Mouse (Mus musculus): ENCODE results near the gene Pagr1b. TPM values are rescaled to one million over a fixed set of nuclear protein-coding genes. Genes with fewer than 3 reads are reported as not detected.

The Pagr1b gene
- polyA plus RNA-seq (2014; fragmentation: Nextera tagmentation; extraction: Ambion mirVana): not detected in 2 replicates

DNA sequence TGATC, at the start of gene Pagr1b:
TSS of gene Pagr1b (minus strand) at position 4 of the 5 bp plus-strand sequence.
- Histone ChIP-seq H3K36me3 (ENCODE audit: control insufficient read depth, insufficient read depth, low read length) (0 out of 2 replicates have a peak, but pooled peaks cover 4% of the 10 kb centered on the region), H3K9ac (ENCODE audit: low read depth, low read length) (peak within 1 kb of the TSS; percentile 72), H3K4me3 (ENCODE audit: low read depth, low read length) (peak within 1 kb of the TSS; percentile 53), H3K27ac (ENCODE audit: low read depth, low read length) (peak within 1 kb of the TSS; percentile 88), H3K9me3 (ENCODE audit: control insufficient read depth, low read length) (no peaks in the 10 kb centered on the region), H3K4me1 (replicated peaks; ENCODE audit: control insufficient read depth, insufficient read depth, low read length) (peaks cover 19% of the 10 kb centered on the region), H3K4me2 (replicated peaks; ENCODE audit: low read depth, low read length) (peak within 1 kb of the TSS; percentile 91), H3K27me3 (ENCODE audit: control insufficient read depth, insufficient read depth, low read length) (no peaks in the 10 kb centered on the region)
- no peak for DNase-seq (ENCODE audit: low spot score)
- ATAC-seq (ENCODE audit: low FRiP score): no peak

DNA sequence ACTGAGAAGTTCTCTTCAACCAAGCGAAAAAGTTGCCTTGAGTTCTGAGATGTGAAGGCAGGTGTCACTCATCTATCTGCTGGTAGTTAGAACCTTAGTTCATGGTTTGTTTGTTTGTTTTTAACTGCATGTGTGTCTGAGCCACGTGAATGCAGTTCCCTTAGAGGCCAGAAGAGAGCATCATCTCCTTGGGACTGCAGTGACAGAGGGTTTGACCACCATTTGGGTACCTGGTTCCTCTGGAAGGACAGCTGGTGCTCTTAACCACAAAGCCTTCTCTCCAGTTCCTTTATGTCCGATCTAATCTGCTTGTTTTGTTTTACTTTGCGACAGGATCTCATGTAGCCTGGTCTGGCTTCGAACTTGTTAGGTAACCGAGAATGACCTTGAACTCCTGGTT, 49.3 kb upstream of the Pagr1b start:
- ATAC-seq (ENCODE audit: low FRiP score) (no peak), DNase-seq (ENCODE audit: low spot score) (no peak)
- H3K36me3 ChIP-seq (ENCODE audit: control insufficient read depth, insufficient read depth, low read length): no peaks in the 10 kb centered on the region
- H3K4me2 ChIP-seq (replicated peaks; ENCODE audit: low read depth, low read length): no peak overlapping the region
- 89% methylated on average over 6 of the region's 6 CpGs for WGBS
- no peak overlapping the region for H3K9ac ChIP-seq (ENCODE audit: low read depth, low read length)
- no peak overlapping the region for H3K4me3 ChIP-seq (ENCODE audit: low read depth, low read length)
- H3K27ac ChIP-seq (ENCODE audit: low read depth, low read length): no peak overlapping the region
- H3K4me1 ChIP-seq (replicated peaks; ENCODE audit: control insufficient read depth, insufficient read depth, low read length): no peaks in the 10 kb centered on the region
- H3K9me3 ChIP-seq (ENCODE audit: control insufficient read depth, low read length): no peaks in the 10 kb centered on the region
- H3K27me3 ChIP-seq (ENCODE audit: control insufficient read depth, insufficient read depth, low read length): no peaks in the 10 kb centered on the region

DNA sequence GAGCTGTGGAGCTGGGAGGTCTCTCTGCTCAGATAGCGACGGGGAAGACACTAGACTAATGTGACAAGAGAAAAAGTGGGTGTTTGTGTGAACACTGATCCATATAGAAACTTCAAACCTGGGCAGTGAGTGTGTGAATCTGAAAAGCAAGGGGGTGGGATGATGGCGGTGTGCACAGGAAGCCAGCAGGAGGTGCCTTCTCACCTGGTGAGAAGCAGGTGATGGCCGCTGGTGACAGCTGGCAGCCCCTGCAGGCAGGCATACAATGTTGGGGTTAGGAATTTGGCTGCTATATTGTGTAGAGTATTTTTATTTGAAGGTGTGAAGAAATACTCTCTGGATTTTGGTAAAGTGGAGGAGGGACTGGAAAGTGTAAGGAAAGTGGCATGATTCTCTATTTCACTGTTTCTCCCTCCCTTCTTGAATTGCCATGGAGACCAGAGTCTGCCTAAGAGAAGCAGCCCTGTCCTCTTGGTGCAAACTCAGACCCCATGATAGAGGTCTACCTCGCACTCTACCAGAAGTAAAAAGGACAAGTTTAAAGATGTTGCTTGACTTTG, 38.8 kb upstream of the Pagr1b start:
- WGBS: 64% methylated on average over 5 of the region's 5 CpGs
- Histone ChIP-seq H3K36me3 (ENCODE audit: control insufficient read depth, insufficient read depth, low read length) (no peaks in the 10 kb centered on the region), H3K4me3 (ENCODE audit: low read depth, low read length) (no peak overlapping the region), H3K27ac (ENCODE audit: low read depth, low read length) (no peak overlapping the region), H3K27me3 (ENCODE audit: control insufficient read depth, insufficient read depth, low read length) (no peaks in the 10 kb centered on the region), H3K9me3 (ENCODE audit: control insufficient read depth, low read length) (no peaks in the 10 kb centered on the region), H3K4me1 (replicated peaks; ENCODE audit: control insufficient read depth, insufficient read depth, low read length) (no peaks in the 10 kb centered on the region), H3K4me2 (replicated peaks; ENCODE audit: low read depth, low read length) (no peak overlapping the region), H3K9ac (ENCODE audit: low read depth, low read length) (no peak overlapping the region)
- no peak for ATAC-seq (ENCODE audit: low FRiP score)
- DNase-seq (ENCODE audit: low spot score): no peak

DNA sequence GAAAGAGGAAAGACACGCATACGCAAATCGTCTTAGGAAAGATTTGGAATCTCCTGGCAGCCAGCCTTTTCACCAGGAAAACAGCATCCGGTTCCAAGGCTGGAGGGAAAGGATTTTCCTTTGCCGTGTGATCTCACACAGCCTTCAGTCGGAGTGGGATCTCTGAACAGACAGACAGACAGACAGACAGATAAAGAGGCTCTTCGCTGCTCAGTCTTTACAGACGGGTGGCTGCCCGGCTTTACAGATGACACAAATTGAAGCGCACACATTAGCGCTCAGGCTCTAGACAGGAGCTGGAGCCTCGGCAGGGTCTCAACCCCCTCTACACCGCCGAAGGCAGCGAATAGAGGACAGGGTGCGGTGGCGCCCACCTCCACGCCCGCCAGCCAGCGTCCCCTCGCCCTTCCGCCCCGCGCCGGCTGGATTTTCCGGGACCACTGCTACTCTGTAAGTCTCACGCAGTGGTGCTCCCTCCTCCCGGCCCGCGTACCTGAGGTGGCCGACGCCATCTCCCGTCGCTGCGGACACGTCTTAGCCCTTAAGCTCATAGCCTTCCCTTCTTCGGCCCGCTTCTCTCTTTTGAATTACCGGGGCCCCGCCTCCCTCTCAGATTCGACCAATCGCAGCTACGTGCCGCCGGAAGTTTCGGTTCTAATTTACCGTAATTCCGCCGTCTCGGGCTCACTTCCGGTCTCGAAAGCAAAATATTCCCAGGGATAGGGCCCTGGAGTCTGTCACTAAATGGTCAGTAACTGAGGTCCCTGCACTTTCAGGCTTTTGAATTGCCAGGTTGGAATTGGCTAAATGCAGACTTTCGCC, 25.8 kb upstream of the Pagr1b start, which contains the start of gene Kif22:
TSS of gene Kif22 (minus strand) at position 621 of the 822 bp plus-strand sequence.
- Histone ChIP-seq H3K9ac (ENCODE audit: low read depth, low read length) (peak within 1 kb of the TSS; percentile 90), H3K4me2 (replicated peaks; ENCODE audit: low read depth, low read length) (peak within 1 kb of the TSS; percentile 74), H3K9me3 (ENCODE audit: control insufficient read depth, low read length) (no peaks in the 10 kb centered on the region), H3K27me3 (ENCODE audit: control insufficient read depth, insufficient read depth, low read length) (no peaks in the 10 kb centered on the region), H3K27ac (ENCODE audit: low read depth, low read length) (peak within 1 kb of the TSS; percentile 54), H3K4me1 (replicated peaks; ENCODE audit: control insufficient read depth, insufficient read depth, low read length) (peaks cover 7% of the 10 kb centered on the region; the same call in 1 of the 2 replicates), H3K36me3 (ENCODE audit: control insufficient read depth, insufficient read depth, low read length) (no peaks in the 10 kb centered on the region), H3K4me3 (ENCODE audit: low read depth, low read length) (peak within 1 kb of the TSS; percentile 92)
- ATAC-seq (ENCODE audit: low FRiP score) (peak; percentile 71; the same call in 1 of the 2 replicates), DNase-seq (ENCODE audit: low spot score) (peak; percentile 94)
- under 1% methylated on average over 53 of the region's 53 CpGs for WGBS

DNA sequence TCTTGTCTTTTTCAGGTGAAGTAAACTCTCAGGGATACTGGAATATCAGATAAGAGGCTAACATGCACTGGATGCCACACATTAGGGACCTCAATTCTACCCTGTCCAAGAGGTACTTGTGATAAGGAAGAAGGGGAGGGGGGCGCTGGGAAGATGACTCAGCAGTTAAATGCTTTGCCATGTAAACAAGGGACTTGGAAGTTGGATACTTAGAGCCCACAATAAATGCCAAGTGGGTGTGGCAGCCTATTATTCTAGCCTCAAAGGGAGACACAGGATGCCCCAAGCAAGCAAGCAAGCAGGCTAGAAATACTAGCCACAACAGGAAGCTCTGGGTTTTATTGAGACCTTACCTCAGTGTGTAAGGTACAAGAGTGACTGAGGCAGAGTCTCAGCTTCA, 15.0 kb upstream of the Pagr1b start:
- WGBS: 95% methylated on average over 1 of the region's 1 CpGs
- ATAC-seq (ENCODE audit: low FRiP score) (no peak), DNase-seq (ENCODE audit: low spot score) (no peak)
- H3K4me3 ChIP-seq (ENCODE audit: low read depth, low read length): no peak overlapping the region
- no peak overlapping the region for H3K4me2 ChIP-seq (replicated peaks; ENCODE audit: low read depth, low read length)
- no peak overlapping the region for H3K27ac ChIP-seq (ENCODE audit: low read depth, low read length)
- peaks cover 12% of the 10 kb centered on the region; the same call in 1 of the 2 replicates for H3K36me3 ChIP-seq (ENCODE audit: control insufficient read depth, insufficient read depth, low read length)
- H3K9ac ChIP-seq (ENCODE audit: low read depth, low read length): no peak overlapping the region
- peaks cover 6% of the 10 kb centered on the region for H3K4me1 ChIP-seq (replicated peaks; ENCODE audit: control insufficient read depth, insufficient read depth, low read length)
- H3K9me3 ChIP-seq (ENCODE audit: control insufficient read depth, low read length): no peaks in the 10 kb centered on the region
- H3K27me3 ChIP-seq (ENCODE audit: control insufficient read depth, insufficient read depth, low read length): no peaks in the 10 kb centered on the region

DNA sequence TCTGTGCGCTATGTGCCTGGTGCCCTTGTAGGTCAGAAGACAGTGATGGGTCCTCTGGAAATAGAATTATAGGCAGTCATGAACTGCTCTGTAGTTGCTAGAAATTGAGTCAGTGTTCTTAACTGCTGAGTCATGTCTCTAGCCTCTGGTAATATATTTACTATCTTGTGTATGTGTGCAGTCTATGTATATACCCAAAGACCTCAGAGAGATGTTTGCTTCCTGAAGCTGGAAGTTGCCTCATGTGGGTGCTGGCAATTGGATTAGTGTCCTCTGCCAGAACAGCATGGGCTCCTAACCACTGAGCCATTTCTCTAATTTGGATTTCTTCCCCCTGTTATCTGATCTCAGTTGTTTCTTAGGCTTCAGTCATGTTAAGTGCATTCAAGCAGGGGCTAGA, 13.9 kb upstream of the Pagr1b start:
- ATAC-seq (ENCODE audit: low FRiP score) (no peak), DNase-seq (ENCODE audit: low spot score) (no peak)
- Histone ChIP-seq H3K36me3 (ENCODE audit: control insufficient read depth, insufficient read depth, low read length) (peaks cover 12% of the 10 kb centered on the region; the same call in 1 of the 2 replicates), H3K27ac (ENCODE audit: low read depth, low read length) (no peak overlapping the region), H3K9ac (ENCODE audit: low read depth, low read length) (no peak overlapping the region), H3K4me2 (replicated peaks; ENCODE audit: low read depth, low read length) (no peak overlapping the region), H3K4me3 (ENCODE audit: low read depth, low read length) (no peak overlapping the region), H3K27me3 (ENCODE audit: control insufficient read depth, insufficient read depth, low read length) (no peaks in the 10 kb centered on the region), H3K4me1 (replicated peaks; ENCODE audit: control insufficient read depth, insufficient read depth, low read length) (peaks cover 6% of the 10 kb centered on the region), H3K9me3 (ENCODE audit: control insufficient read depth, low read length) (no peaks in the 10 kb centered on the region)
- WGBS: 100% methylated on average over 1 of the region's 1 CpGs

DNA sequence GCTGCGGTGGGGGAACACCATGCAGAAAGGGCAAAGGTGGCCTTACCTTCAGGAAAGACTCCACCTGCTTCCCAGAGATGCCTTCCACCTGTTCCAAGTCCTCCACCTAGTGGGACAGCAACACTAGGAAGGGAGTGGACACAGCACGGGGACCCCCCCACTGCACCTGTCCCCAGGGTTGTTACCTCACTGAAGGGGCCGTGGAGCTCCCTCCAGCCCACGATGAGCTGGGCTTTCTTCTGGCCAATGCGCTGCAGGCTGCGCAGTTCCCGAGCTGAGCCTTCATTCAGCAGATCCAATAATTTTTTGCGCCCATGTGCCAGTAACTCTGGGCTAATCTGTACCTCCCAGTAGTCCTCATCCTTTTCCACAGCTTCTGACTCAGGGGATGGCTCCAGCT, 11.6 kb upstream of the Pagr1b start:
- Histone ChIP-seq H3K4me1 (replicated peaks; ENCODE audit: control insufficient read depth, insufficient read depth, low read length) (peaks cover 17% of the 10 kb centered on the region), H3K4me3 (ENCODE audit: low read depth, low read length) (peak overlapping the region; percentile 32), H3K9ac (ENCODE audit: low read depth, low read length) (peak overlapping the region; percentile 54), H3K4me2 (replicated peaks; ENCODE audit: low read depth, low read length) (peak overlapping the region; percentile 47), H3K36me3 (ENCODE audit: control insufficient read depth, insufficient read depth, low read length) (peaks cover 6% of the 10 kb centered on the region; the same call in 1 of the 2 replicates), H3K27ac (ENCODE audit: low read depth, low read length) (peak overlapping the region; percentile 99), H3K27me3 (ENCODE audit: control insufficient read depth, insufficient read depth, low read length) (no peaks in the 10 kb centered on the region), H3K9me3 (ENCODE audit: control insufficient read depth, low read length) (no peaks in the 10 kb centered on the region)
- DNase-seq (ENCODE audit: low spot score) (no peak), ATAC-seq (ENCODE audit: low FRiP score) (no peak; the same call in 1 of the 2 replicates)
- WGBS: 71% methylated on average over 8 of the region's 8 CpGs

DNA sequence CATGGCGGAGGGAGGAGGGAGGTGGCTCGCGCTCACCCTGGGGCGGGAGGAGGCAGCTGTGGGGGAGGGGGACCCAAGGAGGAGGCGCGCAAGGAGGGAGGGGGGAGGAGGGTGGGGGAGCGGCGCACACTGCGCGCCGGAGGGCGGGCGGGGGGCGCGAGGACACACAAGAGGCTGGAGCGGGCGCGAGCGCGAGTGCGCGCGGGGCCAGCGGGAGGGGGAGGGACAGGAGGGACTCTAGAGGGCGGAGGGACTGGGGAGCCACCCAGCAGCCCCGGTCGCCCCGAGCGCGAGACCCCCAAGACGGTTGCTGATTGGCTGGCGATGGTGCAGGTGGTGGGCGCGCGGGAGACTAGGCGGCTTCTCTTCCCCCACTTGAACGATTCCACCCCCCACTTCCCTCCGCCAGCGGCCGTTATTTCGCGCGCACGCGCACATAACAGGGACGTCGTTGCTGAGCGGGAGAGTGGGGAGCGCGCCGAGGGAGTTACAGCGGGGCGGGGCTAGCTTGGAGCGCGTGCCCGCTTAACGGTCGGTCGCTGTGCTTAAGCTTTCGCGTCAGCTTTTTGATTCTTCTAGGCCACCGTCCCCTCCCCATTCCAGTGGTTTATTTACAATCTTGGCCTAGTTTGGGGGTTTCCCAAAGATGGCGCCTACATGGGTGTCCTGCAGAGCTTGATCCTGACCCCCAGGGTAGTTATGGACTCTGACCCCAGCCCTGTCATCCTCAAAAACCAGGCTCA, 10.9 kb upstream of the Pagr1b start, which contains the start of gene Maz:
TSS of gene Maz (minus strand) at position 54 of the 743 bp plus-strand sequence.
- DNase-seq (ENCODE audit: low spot score) (peak; percentile 100), ATAC-seq (ENCODE audit: low FRiP score) (peak; percentile 94)
- WGBS: under 1% methylated on average over 45 of the region's 63 CpGs
- Histone ChIP-seq H3K4me3 (ENCODE audit: low read depth, low read length) (peak within 1 kb of the TSS; percentile 98), H3K4me2 (replicated peaks; ENCODE audit: low read depth, low read length) (peak within 1 kb of the TSS; percentile 96), H3K4me1 (replicated peaks; ENCODE audit: control insufficient read depth, insufficient read depth, low read length) (peaks cover 17% of the 10 kb centered on the region), H3K9ac (ENCODE audit: low read depth, low read length) (peak within 1 kb of the TSS; percentile 100), H3K27me3 (ENCODE audit: control insufficient read depth, insufficient read depth, low read length) (no peaks in the 10 kb centered on the region), H3K36me3 (ENCODE audit: control insufficient read depth, insufficient read depth, low read length) (peaks cover 8% of the 10 kb centered on the region; the same call in 1 of the 2 replicates), H3K27ac (ENCODE audit: low read depth, low read length) (peak within 1 kb of the TSS; percentile 99), H3K9me3 (ENCODE audit: control insufficient read depth, low read length) (no peaks in the 10 kb centered on the region)
